Mouse (Mus musculus): Measurements from ENCODE around the gene Vcam1. TPM values are rescaled to one million over a fixed set of nuclear protein-coding genes. Genes with fewer than 3 reads are reported as not detected.

Vcam1 gene
- polyA plus RNA-seq (2017; shearing (Covaris generic)): 1 to 10 TPM; 2.7 TPM

DNA sequence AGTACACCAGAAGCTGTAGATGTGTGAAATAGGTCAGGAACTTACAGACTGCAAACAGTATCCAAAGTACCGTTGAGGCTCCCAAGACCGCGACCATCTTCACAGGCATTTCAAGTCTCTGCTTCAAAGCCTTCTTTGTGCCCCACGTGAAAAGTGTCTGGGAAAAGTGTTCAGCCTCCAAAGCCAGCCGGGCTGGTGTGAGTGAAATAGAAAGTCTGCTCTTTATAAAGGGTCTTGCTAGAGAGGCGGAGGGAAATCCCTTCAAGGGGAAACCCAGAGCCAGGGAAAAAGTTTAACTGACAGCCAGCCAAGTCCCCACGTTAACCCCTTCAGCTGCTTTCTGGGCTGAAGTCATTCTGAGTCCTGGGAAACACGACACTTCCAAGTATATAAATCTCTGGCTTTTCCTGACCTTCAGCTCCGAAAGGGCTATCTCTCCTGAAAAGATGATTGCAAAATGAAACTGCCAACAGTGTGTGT, at the start of gene Vcam1:
Vcam1 (minus strand) TSS at position 430 of the 480 bp plus-strand sequence.
- ATAC-seq: no peak

DNA sequence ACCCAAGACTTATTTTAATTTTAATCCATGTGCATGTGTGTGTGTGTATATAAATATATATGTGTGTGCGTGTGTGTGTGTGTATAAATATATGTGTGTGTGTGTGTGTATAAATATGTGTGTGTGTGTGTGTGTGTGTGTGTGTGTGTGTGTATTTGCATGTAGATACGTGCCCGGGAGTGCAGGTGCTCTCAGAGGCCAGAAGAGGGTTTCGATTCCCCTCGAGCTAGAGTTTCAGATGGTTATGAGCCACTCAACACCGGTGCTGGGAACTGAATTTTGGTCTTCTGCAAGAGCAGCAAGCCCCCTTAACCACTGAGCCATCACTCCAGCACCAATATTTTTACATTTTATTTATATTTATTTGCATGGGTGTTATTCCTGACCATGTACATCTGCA, 45.6 kb upstream of the Vcam1 start:
- no peak for ATAC-seq

DNA sequence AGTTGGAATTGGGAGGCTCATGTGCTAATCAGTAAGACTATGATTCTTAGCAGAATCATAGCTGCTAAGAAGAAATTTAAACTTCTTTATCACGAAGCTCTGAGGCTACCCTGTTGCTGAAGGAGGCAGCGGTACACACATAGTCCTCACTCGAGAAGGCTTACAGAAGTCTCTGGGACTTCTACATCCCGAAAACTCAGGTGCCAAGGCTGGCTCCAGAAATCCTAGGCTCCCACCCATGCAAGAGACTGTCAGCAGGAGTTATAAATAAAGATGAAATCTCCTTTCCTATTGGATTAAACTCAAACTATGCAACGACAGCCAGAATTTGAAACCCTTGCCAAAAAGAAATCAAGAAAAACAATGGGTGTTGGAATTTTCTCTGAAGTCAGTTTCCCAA, 42.0 kb upstream of the Vcam1 start:
- no peak for ATAC-seq

DNA sequence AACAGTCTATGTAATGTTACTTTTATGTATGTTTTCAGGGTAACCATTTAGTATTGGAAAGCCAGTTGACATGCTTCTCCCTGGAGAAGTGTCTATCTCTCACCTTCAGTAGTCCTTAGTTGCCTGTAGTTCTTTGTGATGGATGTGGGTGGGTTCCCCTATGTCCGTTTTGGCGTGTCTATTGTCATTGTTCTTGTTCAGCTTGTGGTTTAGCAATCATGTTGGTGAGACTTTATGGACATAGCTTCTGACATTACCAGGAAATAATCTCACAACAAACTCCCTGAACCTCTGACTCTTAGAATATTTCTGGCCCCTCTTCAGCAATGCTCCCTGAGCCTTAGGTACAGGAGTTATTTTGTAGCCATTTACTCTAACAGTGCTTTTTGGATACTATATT, 38.6 kb upstream of the Vcam1 start:
- no peak for ATAC-seq

DNA sequence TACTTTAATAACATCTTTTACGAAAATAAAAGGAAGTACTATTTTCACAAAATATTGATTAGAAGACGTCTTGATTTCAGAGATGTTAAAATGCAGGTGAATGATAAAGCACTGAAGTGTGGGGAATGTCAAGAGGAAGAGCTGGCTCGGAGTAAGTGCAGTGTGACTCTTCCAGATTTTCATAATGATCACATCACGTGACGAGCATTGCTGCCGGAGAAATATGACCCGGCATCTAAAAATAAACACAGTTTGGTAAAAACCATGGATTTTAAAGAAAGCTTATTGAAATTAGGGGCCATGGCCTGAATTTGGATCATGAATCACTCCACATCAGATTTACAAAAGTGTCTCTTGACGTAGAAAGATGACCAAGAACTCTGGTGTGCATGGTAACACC, 36.8 kb upstream of the Vcam1 start:
- ATAC-seq: no peak

DNA sequence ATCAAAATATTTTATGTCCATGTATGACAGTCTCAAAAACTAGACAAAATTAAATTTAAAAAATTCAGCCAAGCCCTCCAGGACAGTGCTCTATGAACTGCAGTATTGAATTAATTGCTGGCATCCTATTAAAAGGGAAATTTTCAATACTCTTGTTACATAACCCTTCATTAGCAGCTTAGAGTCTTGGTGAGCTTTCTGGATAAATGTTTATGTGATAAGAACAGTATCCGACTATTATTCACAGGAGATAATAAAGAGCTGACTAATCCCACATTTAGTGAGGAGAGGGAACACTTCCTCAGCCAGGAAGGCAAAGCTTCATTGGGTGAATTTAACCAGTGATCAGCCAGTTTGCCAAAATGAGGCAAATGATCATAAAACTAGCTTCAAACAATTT, 35.5 kb upstream of the Vcam1 start:
- no peak for ATAC-seq

DNA sequence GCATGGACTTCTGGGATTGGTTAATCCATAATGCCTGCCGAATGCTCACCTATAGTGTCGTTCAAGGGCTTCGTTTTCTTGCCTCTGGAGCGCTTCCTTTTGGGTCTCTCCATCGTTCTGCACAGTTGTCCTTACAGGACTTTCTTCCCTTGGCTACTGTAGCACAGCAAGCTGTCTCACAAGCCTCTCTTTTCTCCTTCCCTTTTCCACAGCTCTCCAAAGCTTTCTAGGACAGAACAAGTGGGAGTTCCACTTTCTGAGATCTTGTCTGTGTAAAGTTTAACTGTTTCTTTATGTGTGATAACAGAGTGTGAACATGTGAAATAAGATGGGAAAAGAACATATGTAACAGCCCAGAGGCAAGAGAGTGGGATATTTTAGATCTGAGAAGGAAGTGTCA, 34.0 kb upstream of the Vcam1 start:
- no peak for ATAC-seq

DNA sequence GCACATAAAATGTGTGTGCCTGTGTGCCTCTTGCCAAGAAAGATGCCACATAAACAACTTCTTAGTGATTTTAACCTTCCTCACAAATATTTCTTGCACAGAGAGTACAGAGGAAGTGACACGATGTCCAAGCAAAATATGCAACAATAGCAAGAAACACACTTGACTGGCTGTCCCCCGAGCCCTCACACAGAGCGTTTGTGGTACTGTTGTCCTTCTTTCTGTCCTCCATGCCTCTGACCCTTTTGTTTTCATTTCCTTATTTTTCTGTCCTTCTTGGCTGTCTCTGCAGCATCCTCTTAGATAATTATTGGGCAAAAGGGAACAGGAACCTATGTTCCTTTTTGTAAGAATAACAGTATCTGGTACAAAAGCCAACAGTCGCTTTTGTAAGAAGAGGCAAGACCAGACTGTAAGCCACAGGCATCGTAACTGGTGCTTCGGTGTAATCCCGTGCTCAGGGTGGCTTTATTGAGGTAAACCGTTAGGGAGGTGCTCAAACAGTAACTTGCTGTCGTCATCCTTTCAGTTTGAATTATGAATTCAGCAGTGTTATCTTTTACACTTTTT, 32.7 kb upstream of the Vcam1 start:
- ATAC-seq: no peak

DNA sequence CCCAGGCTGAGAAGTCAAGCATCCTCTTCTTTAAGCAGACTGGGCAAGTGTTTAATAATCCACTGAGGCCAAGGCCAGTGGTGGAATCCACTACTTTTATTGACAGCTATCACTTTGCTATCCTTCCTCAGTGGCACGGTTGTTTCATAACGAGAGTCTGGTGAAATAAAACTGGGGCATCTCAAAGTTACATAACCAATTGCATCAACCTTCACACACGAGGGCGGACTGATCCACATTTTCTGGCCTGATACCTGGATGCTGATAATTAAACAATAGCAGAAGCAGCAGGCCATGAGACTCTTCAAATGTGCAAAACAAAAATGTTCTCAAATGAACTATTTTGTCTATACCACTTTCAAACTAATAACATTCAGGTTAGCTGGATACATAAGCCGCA, 29.9 kb upstream of the Vcam1 start:
- no peak for ATAC-seq

DNA sequence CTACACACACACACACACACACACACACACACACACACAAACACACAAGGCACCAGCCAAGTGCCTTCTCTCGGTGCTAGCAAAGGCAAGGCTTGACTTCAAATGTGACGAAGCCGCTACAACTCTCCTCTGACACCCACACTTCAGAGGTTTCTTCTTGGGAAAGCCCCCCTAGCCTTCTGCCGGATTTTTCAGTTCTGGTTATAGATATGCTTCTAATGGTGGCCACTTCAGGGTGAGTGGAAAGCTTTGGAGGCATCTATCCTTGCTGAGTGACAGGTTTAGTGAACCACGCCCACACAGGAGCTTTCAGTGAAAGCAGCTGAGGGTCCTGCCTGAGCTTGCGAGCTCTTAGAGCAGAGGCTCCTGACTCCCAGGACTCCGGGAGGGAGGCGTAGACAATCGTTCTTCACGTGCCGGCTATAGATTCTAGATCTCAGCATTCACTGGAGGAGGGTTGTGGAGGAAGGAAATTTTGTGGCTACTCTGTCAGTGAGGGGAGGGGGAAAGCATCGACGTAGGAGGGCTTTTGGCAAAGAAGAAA, 28.0 kb upstream of the Vcam1 start:
- ATAC-seq: no peak

DNA sequence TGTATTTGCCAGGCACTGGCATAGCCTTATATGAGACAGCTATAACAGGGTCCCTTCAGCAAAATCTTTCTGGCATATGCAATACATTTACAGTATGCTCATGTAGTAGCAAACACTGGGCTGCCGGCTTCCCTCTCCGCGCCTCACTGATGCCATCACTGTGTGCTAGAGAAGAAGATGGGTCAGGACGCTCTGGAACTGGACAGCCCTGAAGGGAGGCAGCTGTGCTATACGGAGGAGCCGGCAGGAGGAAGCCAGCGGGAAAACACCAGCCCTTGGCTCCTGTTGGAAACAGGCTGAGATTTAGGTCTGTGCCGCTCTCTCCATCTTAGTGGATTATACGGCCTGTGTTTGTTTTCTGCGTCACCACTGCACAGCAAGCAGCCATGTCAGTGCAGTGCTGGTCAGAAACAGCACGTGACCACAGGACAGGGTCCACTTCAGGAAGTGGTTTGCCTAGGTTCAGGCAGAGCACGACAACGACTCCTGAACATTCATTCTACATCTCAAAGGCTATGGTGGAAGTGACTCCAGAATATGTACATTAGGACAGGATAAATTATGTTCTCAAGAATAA, 20.7 kb upstream of the Vcam1 start:
- no peak for ATAC-seq

DNA sequence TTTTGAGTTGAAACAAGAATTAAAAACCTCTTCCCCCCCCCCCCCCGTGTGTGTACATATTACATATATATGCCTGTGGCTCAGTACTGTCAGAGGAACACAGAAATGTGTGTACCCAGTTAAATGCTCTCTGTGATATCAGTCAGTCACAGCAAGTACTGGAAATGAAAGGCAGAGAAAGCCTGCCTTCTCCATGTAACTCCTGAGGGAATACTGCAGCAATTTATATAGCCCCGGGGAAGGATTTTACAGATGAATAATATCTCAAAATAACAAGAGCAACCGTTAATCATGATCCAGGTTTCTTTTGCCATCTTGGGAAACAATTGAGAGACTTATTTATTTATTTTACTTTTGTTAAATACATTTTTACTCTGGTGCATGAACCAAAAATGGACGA, 19.6 kb upstream of the Vcam1 start:
- ATAC-seq: no peak

DNA sequence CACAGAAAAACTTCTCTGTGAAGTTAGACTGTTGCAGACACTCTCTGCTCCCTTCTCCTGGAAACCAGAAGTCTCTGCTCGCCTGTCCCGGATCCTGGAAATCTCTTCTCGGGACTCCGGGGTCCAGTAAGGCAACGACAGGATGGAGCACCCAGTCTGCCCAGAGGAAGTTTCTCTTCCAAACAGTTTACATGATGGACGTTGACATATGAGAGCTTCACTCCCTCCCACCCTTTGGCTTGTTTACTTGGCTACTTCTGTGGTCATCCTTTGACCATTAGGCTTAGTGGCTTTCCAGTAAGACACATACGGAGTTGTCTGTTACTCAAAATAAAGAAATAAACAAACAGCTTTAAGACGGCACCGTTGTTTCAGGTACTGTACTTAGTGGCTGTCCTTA, 19.2 kb upstream of the Vcam1 start:
- no peak for ATAC-seq

DNA sequence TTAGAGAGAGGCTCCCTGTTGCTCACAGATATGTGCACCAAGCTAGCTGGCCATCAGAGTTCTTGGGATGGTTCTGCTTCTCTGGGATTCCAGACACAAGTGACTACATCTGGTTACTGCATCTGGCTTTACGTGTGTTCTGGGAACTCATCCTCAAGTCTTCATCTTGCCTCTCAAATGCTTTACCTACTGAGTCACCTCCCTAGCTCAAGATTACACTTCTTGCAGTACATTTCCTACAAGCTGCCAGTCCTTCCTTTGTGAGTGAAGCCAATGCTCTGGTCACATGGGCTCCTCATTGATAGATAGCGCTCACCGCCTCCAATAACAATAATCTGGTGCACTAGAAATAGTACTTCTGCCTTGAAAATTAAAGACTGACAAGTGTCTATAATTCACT, 11.7 kb upstream of the Vcam1 start:
- ATAC-seq: no peak

DNA sequence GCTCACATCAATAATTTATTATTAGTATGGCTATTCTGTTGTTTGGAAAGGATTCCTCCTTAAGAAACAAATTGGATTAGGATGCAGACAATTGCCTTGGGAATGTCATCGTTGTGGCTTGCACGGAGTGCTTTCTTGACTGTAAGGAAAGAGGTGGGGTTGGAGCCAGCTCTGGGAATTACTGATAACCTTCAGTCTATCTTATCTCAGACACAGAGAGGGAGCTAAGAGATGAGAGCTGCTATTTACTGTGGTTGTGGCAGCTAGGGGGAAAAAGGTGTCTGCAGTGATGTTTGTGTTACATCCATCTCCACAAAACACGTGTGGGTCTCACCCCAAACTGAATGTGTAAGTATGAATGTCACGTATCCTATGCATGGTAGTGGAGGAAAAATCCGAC, 9.5 kb upstream of the Vcam1 start:
- ATAC-seq: no peak

DNA sequence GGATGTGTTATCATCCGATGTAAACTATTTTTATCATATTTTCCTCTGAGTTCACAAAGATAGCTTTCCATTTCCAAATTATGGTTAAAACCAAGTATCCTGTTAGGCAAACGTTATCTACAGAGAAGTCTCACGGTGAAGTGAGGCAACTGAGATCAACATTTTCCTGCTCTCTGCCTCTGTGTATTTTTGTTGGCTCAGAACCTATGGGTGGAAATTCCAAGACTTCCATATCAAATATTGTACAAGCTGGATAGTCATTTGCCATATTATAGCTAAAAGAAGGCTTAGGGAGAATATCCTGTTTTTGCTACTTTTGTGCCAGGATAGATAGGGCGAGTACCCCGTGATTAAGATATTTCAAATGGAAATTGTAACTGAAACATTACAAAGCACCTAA, 8.6 kb upstream of the Vcam1 start:
- ATAC-seq: no peak

DNA sequence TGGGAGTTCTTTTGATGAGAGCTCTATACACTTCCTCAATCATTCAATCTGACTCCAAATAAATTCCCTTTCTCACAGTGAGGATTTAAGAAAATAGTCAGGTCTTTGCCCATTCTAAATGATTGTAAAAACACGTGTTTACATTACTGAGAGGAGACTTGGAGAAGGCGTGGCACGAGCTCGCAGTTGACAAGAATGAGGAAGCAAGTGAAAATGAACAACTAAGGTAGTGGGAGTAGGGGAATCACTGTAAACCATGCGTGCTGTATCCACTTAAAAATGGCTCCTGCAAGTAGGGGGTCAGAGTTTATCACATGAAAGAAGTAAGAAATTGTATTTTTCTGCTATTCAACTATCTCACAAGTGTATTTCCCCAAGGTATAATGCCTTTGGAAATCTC, 3.9 kb upstream of the Vcam1 start:
- ATAC-seq: no peak

DNA sequence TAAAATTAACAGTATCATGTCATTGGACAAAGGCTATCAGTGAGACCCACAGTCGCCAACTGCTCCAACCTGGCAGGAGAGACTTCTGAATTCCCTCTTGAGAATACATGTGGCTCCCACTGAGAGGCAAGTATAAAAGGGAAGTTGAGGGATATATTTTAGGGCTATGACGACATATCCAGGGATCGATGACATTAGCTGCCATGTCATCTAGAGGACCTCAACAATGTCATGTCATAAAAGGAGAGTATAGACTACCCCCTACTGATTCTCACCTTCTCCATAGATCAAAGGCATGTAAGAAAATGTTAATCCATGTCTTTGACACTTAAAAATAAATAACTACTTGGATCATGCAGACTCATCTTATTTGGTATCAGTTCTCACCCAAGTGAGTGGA, 1.2 kb upstream of the Vcam1 start:
- ATAC-seq: no peak

DNA sequence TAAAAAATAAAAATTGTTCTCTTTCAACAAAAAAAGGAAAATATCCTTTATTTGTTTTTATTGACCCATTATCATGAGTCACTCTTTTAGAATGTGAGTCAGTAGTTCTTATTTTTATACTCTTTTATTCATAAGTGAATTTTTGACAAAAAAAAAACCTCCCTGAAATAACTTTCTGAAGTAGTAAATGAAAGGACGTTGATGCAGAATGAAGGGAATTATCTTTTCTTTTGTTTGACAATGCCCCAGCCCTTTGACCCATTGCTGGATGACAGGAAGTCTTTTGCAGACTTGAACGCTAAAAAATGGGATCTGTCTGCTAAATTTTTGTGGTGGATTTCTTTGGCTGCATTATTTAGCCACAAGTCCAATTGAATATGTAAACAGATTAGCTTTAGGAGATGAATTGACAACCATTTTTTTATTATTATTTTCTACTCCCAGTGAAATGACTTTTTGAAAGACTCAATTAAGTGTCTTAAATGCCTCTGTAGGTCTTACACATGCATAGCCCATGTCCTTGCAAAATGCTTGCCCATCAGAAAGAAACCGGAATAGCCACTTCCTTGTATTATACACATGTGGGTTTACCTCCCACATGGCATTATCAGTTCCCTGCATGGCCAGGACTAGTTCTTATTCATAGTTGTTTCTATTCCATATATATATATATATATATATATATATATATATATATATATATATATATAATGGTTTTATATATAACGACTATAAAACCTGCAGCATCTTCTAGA, 530 bp upstream of the Vcam1 start:
- ATAC-seq: no peak

DNA sequence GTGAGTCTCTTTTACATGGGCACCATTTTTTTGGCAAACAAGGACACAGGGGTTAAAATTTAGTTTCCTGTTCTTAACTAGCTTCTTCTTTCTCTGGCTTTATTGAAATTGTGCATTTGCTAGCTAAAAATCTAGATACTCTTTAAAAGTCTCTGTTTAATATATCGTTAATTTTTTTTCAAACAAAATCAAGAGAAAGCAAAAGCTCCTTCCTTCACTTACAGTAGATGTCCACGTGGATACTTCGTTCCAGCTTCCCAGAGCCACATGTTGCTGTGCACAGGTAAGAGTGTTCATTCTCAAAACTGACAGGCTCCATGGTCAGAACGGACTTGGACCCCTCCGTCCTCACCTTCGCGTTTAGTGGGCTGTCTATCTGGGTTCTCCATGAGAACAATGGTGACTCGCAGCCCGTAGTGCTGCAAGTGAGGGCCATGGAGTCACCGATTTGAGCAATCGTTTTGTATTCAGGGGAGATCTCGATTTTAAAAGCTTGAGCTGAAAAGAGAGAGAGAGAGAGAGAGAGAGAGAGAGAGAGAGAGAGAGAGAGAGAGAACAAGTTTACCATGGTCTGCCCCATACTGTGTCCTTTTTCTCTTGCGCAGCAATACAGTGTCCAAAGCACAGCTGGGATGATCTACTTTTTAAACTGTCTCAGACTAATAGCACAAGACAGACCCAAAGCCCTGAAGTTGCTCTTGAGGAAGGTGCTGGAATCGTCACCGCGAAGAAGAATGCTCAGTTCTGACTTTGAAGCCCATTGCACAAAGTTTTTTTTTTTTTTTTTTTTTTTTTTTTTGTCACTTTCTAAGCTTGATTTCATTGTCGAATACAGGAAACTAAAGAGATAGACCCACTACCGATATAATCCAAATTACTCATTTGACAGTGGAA, 930 bp downstream of the Vcam1 start:
- ATAC-seq: no peak

DNA sequence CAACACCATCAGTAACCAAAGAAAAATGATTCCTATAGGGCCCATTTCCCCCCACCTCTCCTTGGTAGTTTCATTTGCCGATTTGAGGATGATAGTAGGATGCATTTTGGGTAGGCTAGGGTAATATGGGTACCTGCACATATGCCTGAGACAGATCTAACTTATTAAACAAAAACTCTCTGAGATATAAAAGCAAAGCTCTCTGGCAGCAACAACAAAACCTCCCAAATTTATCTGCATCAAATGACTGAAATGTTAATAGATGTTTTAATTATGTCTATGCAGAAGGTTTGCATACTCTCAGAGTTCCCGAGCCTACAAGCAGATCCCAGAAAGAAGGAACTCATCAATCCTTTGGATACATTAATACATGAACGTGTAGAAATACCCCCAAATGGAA, 1.7 kb downstream of the Vcam1 start:
- no peak for ATAC-seq

DNA sequence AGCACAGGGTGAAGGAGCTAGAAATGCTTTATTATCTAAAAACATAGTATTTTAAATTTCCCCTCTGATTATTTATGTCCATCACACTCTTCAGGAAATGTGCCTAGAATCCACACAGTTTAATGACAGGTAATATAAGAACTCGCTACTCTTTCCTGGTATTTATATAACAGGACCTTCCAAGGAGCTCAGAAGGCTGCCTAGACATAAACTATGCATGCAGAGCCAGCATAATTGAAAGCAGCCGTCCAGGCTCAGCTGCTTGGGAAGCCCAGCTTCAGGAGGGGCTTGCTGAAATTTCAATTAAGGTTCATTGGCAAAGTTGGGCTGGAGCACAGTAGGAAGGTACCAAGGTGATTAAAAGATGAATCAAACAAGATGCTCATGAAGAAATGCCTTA, 2.2 kb downstream of the Vcam1 start:
- ATAC-seq: no peak
